Mouse (Mus musculus): ENCODE measurements around the gene Npc2. TPM values are rescaled to one million over a fixed set of nuclear protein-coding genes. Genes with fewer than 3 reads are reported as not detected.

Npc2 gene
- polyA plus RNA-seq, 1 experiment from 2014 or later: 89.8 TPM

- ATAC-seq: no peak
- 32% methylated on average over 14 of the region's 14 CpGs for WGBS
Measured at GRCm38 (mm10) chr12:84709842-84710439, 63.0 kb downstream of the Npc2 start.

DNA sequence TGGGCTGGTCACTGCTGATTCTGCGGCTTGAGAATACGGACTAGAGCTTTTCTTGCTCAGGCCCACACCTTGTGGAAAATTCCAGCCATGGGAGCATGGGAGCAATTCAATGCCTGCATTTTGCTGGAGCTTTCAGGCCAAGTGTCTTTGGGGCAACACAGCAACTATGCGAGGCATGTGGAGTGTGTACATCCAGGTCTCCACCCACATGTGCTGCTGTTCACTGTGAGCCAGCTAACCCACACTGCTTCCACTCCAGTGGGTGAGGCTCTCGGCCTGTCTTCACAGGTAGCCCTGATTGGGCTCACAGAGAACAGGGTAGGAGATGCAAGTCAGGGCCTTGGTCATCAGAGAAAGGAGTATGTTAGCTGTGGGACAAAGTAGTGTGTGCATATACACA lies 65.1 kb downstream of the Npc2 start:
- H3K4me2 ChIP-seq: no peak overlapping the region
- 0 out of 2 replicates have a peak, but pooled peaks cover 5% of the 10 kb centered on the region for H3K4me1 ChIP-seq
- ATAC-seq: no peak
- H3K36me3 ChIP-seq (ENCODE audit: poor library complexity, severe bottlenecking): no peaks in the 10 kb centered on the region
- WGBS: 81% methylated on average over 4 of the region's 4 CpGs
- peaks cover 5% of the 10 kb centered on the region; the same call in 1 of the 2 replicates for H3K27me3 ChIP-seq
- no peak overlapping the region for H3K27ac ChIP-seq
- no peaks in the 10 kb centered on the region for H3K9me3 ChIP-seq (replicated peaks)
- H3K9ac ChIP-seq: no peak overlapping the region
- no peak overlapping the region for H3K4me3 ChIP-seq

More at GRCm38 (mm10) chr12:84709842-84710439, 63.0 kb downstream of the Npc2 start:
- no peaks in the 10 kb centered on the region for H3K27me3 ChIP-seq
- no peak overlapping the region for H3K9ac ChIP-seq
- H3K9me3 ChIP-seq (replicated peaks): no peaks in the 10 kb centered on the region
- no peaks in the 10 kb centered on the region for H3K36me3 ChIP-seq (ENCODE audit: poor library complexity, severe bottlenecking)
- H3K4me3 ChIP-seq: no peak overlapping the region
- H3K27ac ChIP-seq: no peak overlapping the region
- H3K4me2 ChIP-seq: no peak overlapping the region
- H3K4me1 ChIP-seq: 0 out of 2 replicates have a peak, but pooled peaks cover 5% of the 10 kb centered on the region

- no peak overlapping the region for H3K4me3 ChIP-seq
- 70% methylated on average over 4 of the region's 4 CpGs for WGBS
- H3K27ac ChIP-seq: no peak overlapping the region
- H3K27me3 ChIP-seq: peaks cover 13% of the 10 kb centered on the region
- H3K9ac ChIP-seq: no peak overlapping the region
- peaks cover 11% of the 10 kb centered on the region; the same call in 1 of the 2 replicates for H3K4me1 ChIP-seq
- H3K4me2 ChIP-seq: no peak overlapping the region
- no peaks in the 10 kb centered on the region for H3K9me3 ChIP-seq (replicated peaks)
- no peaks in the 10 kb centered on the region for H3K36me3 ChIP-seq (ENCODE audit: poor library complexity, severe bottlenecking)
- no peak for ATAC-seq
Measured at GRCm38 (mm10) chr12:84706886-84707285, 66.1 kb downstream of the Npc2 start.

Other genes starting within 250 kb of the Npc2 start
- gene Vsx2, start 203.4 kb downstream of the Npc2 start, polyA plus RNA-seq (2015; fragmentation: Nextera tagmentation; extraction: Ambion mirVana): not detected in 2 replicates
- gene Abcd4, start 155.7 kb downstream of the Npc2 start, polyA plus RNA-seq (2015; fragmentation: Nextera tagmentation; extraction: Ambion mirVana): 13.9 and 14.7 TPM in 2 replicates
- gene Vrtn, start 132.1 kb downstream of the Npc2 start, polyA plus RNA-seq (2015; fragmentation: Nextera tagmentation; extraction: Ambion mirVana): not detected in 2 replicates
- 0.72 and 1.4 TPM in 2 replicates for gene Syndig1l, start 74.3 kb downstream of the Npc2 start, polyA plus RNA-seq (2015; fragmentation: Nextera tagmentation; extraction: Ambion mirVana)
- gene Isca2, start 99 bp upstream of the Npc2 start, polyA plus RNA-seq (2015; fragmentation: Nextera tagmentation; extraction: Ambion mirVana): 168 and 171 TPM in 2 replicates
- 0.13 TPM in 1 of 2 replicates, not detected in the other for gene Ltbp2, start 103.4 kb upstream of the Npc2 start, polyA plus RNA-seq (2015; fragmentation: Nextera tagmentation; extraction: Ambion mirVana)
- 146 and 167 TPM in 2 replicates for gene Fcf1, start 197.7 kb upstream of the Npc2 start, polyA plus RNA-seq (2015; fragmentation: Nextera tagmentation; extraction: Ambion mirVana)
- 22.1 and 26.7 TPM in 2 replicates for gene Arel1, start 197.7 kb upstream of the Npc2 start, polyA plus RNA-seq (2015; fragmentation: Nextera tagmentation; extraction: Ambion mirVana)
- gene Ylpm1, start 223.2 kb upstream of the Npc2 start, polyA plus RNA-seq (2015; fragmentation: Nextera tagmentation; extraction: Ambion mirVana): 41.6 and 45.1 TPM in 2 replicates